Mouse (Mus musculus): ENCODE measurements at regions not wholly inside any gene's neighbourhood (a gene's known extent, or its start where the extent isn't known, plus 50 kb on each side); places are given as distances from the start of the nearest gene placed in this dataset.

DNA sequence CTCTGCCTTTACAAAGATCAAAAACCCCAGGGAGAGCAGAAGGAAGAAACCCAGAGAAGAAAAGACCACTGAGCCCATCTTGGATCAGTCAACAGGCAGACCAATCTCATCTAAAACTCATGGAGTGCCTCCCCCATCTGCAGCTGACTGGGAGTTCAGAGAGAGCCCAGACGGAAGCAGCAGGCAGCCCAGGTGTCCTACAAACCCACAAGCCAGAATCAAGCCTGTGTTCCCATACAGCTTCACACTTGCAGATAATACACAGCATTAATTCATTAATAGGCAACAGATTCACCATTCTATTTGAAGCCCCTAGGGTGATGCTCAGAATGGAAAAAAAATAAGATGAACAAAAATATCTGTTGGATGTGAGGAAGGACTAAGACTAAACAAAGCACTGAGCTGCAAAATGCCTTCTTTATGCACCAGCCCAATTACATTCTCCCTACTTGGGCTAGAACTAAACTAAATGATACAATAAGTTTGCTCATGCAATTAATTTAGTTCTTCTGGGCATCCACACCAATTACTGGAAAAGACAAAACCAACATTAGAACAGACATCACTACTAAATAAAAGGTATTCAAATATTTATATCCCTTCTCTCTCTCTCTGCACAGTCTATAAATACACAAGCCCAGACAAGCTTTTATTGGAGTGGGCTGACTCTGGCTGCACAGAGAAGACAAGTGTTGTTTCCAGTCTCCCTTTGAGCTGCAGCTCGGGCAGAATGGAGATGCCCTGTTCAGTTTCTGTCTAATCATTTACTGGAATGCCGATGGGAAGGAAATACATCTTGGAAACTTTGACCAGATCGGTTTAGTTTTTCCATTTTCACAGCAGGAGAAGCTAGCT lies 374.2 kb downstream of the Cbln4 start:
- ATAC-seq (ENCODE audit: low FRiP score) (no peak), DNase-seq (ENCODE audit: low spot score, missing footprints) (peak; percentile 47)
- no peak overlapping the region for H3K4me3 ChIP-seq (ENCODE audit: low read depth, low read length)
- no peak overlapping the region for H3K9ac ChIP-seq (ENCODE audit: low read length)
- 61% methylated on average over 4 of the region's 4 CpGs for WGBS
- H3K4me1 ChIP-seq (ENCODE audit: control insufficient read depth, insufficient read depth, low read length): no peaks in the 10 kb centered on the region
- no peaks in the 10 kb centered on the region for H3K36me3 ChIP-seq (ENCODE audit: control insufficient read depth, insufficient read depth, low read length)
- H3K27me3 ChIP-seq (ENCODE audit: control insufficient read depth, insufficient read depth, low read length): no peaks in the 10 kb centered on the region
- H3K9me3 ChIP-seq (ENCODE audit: control insufficient read depth, low read length): no peaks in the 10 kb centered on the region
- H3K27ac ChIP-seq (ENCODE audit: low read depth, low read length): no peak overlapping the region
- no peak overlapping the region for H3K4me2 ChIP-seq

- WGBS: 92% methylated on average over 6 of the region's 6 CpGs
- Histone ChIP-seq H3K4me2 (no peak overlapping the region), H3K9me3 (ENCODE audit: control insufficient read depth, low read length) (no peaks in the 10 kb centered on the region), H3K36me3 (ENCODE audit: control insufficient read depth, insufficient read depth, low read length) (no peaks in the 10 kb centered on the region), H3K4me3 (ENCODE audit: low read depth, low read length) (no peak overlapping the region), H3K27me3 (ENCODE audit: control insufficient read depth, insufficient read depth, low read length) (no peaks in the 10 kb centered on the region), H3K9ac (ENCODE audit: low read length) (no peak overlapping the region), H3K27ac (ENCODE audit: low read depth, low read length) (no peak overlapping the region), H3K4me1 (ENCODE audit: control insufficient read depth, insufficient read depth, low read length) (no peaks in the 10 kb centered on the region)
- ATAC-seq (ENCODE audit: low FRiP score): no peak
- DNase-seq (ENCODE audit: low spot score, missing footprints): peak; percentile 75
Observed at GRCm38 (mm10) chr2:171662571-171662970, 380.7 kb downstream of the Cbln4 start.

- no peak overlapping the region for H3K4me2 ChIP-seq
- 92% methylated on average over 8 of the region's 8 CpGs for WGBS
- no peaks in the 10 kb centered on the region for H3K27me3 ChIP-seq (ENCODE audit: control insufficient read depth, insufficient read depth, low read length)
- ATAC-seq (ENCODE audit: low FRiP score) (no peak), DNase-seq (ENCODE audit: low spot score, missing footprints) (peak; percentile 12)
- no peaks in the 10 kb centered on the region for H3K9me3 ChIP-seq (ENCODE audit: control insufficient read depth, low read length)
- H3K4me1 ChIP-seq (ENCODE audit: control insufficient read depth, insufficient read depth, low read length): no peaks in the 10 kb centered on the region
- no peak overlapping the region for H3K4me3 ChIP-seq (ENCODE audit: low read depth, low read length)
- H3K9ac ChIP-seq (ENCODE audit: low read length): no peak overlapping the region
- no peaks in the 10 kb centered on the region for H3K36me3 ChIP-seq (ENCODE audit: control insufficient read depth, insufficient read depth, low read length)
- no peak overlapping the region for H3K27ac ChIP-seq (ENCODE audit: low read depth, low read length)
Observed at GRCm38 (mm10) chr2:171661896-171662511, 381.3 kb downstream of the Cbln4 start.

- DNase-seq (ENCODE audit: low spot score, missing footprints): peak; percentile 85
- Histone ChIP-seq H3K4me1 (ENCODE audit: control insufficient read depth, insufficient read depth, low read length) (no peaks in the 10 kb centered on the region), H3K9ac (ENCODE audit: low read length) (no peak overlapping the region), H3K27me3 (ENCODE audit: control insufficient read depth, insufficient read depth, low read length) (no peaks in the 10 kb centered on the region), H3K4me2 (no peak overlapping the region), H3K27ac (ENCODE audit: low read depth, low read length) (no peak overlapping the region), H3K4me3 (ENCODE audit: low read depth, low read length) (no peak overlapping the region), H3K9me3 (ENCODE audit: control insufficient read depth, low read length) (no peaks in the 10 kb centered on the region), H3K36me3 (ENCODE audit: control insufficient read depth, insufficient read depth, low read length) (no peaks in the 10 kb centered on the region)
- ATAC-seq (ENCODE audit: low FRiP score): 0 out of 2 replicates have a peak, but pooled peaks have one; percentile 44
- WGBS: 48% methylated on average over 7 of the region's 7 CpGs
Observed at GRCm38 (mm10) chr2:171657125-171657524, 386.1 kb downstream of the Cbln4 start.

DNA sequence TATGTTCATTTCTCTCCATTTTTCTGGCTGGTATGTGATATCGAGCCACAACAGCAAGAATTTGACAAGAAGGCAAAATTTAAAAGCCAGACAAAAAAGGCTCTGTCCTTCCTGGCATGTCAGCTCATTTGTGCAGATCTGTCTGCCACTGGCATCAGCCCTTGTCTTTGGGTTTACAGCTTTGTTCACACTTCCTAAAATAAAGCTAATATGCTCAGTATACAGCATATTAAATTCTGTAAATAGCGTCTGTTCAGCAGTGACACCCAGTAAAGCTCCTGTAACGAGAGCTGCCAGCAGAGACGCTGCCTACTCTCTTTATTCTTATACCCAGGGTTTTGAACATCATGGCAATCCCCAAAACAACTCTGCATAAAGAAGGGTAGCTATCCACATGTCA lies 401.5 kb downstream of the Cbln4 start:
- no peaks in the 10 kb centered on the region for H3K4me1 ChIP-seq (ENCODE audit: control insufficient read depth, insufficient read depth, low read length)

GRCm38 (mm10) chr2:171640478-171640877 lies 402.8 kb downstream of the Cbln4 start:
- Histone ChIP-seq H3K9me3 (ENCODE audit: control insufficient read depth, low read length) (no peaks in the 10 kb centered on the region), H3K4me1 (ENCODE audit: control insufficient read depth, insufficient read depth, low read length) (no peaks in the 10 kb centered on the region), H3K36me3 (ENCODE audit: control insufficient read depth, insufficient read depth, low read length) (no peaks in the 10 kb centered on the region), H3K27ac (ENCODE audit: low read depth, low read length) (no peak overlapping the region), H3K9ac (ENCODE audit: low read length) (no peak overlapping the region), H3K4me3 (ENCODE audit: low read depth, low read length) (no peak overlapping the region), H3K27me3 (ENCODE audit: control insufficient read depth, insufficient read depth, low read length) (no peaks in the 10 kb centered on the region), H3K4me2 (no peak overlapping the region)
- ATAC-seq (ENCODE audit: low FRiP score) (no peak), DNase-seq (ENCODE audit: low spot score, missing footprints) (no peak)
- 82% methylated on average over 9 of the region's 9 CpGs for WGBS

More for the DNA sequence above, 401.5 kb downstream of the Cbln4 start:
- Histone ChIP-seq H3K27ac (ENCODE audit: low read depth, low read length) (no peak overlapping the region), H3K27me3 (ENCODE audit: control insufficient read depth, insufficient read depth, low read length) (no peaks in the 10 kb centered on the region), H3K4me2 (no peak overlapping the region), H3K9ac (ENCODE audit: low read length) (no peak overlapping the region), H3K36me3 (ENCODE audit: control insufficient read depth, insufficient read depth, low read length) (no peaks in the 10 kb centered on the region), H3K4me3 (ENCODE audit: low read depth, low read length) (no peak overlapping the region), H3K9me3 (ENCODE audit: control insufficient read depth, low read length) (no peaks in the 10 kb centered on the region)
- ATAC-seq (ENCODE audit: low FRiP score) (no peak), DNase-seq (ENCODE audit: low spot score, missing footprints) (no peak)
- WGBS: 91% methylated on average over 4 of the region's 4 CpGs

- Histone ChIP-seq H3K4me3 (ENCODE audit: low read depth, low read length) (no peak overlapping the region), H3K36me3 (ENCODE audit: control insufficient read depth, insufficient read depth, low read length) (no peaks in the 10 kb centered on the region), H3K4me1 (ENCODE audit: control insufficient read depth, insufficient read depth, low read length) (no peaks in the 10 kb centered on the region), H3K9ac (ENCODE audit: low read length) (no peak overlapping the region), H3K4me2 (no peak overlapping the region), H3K27me3 (ENCODE audit: control insufficient read depth, insufficient read depth, low read length) (no peaks in the 10 kb centered on the region), H3K27ac (ENCODE audit: low read depth, low read length) (no peak overlapping the region), H3K9me3 (ENCODE audit: control insufficient read depth, low read length) (no peaks in the 10 kb centered on the region)
- 91% methylated on average over 6 of the region's 6 CpGs for WGBS
- DNase-seq (ENCODE audit: low spot score, missing footprints) (no peak), ATAC-seq (ENCODE audit: low FRiP score) (no peak)
Observed at GRCm38 (mm10) chr2:171638931-171639330, 404.3 kb downstream of the Cbln4 start.

DNA sequence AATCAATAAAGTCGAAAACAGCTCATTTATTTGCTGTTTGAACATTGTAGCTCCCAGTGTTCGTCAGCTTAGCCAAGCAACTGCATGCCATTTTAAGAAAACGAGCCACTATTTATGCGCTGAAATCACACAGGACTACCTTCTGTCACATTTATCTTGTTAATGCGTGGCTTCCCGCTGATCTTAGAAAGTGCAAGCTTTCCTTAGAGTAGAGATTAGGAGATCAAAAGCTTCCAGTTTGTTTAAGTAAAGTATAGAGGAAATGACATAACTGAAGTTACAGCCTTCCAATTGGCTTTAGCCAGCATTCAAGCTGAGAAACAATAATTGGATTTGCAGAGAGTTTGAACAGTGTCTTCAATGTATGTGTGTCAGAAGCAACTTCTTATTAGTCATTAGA lies 406.4 kb downstream of the Cbln4 start:
- no peaks in the 10 kb centered on the region for H3K9me3 ChIP-seq (ENCODE audit: control insufficient read depth, low read length)
- no peak overlapping the region for H3K4me2 ChIP-seq
- no peak overlapping the region for H3K9ac ChIP-seq (ENCODE audit: low read length)
- H3K36me3 ChIP-seq (ENCODE audit: control insufficient read depth, insufficient read depth, low read length): no peaks in the 10 kb centered on the region
- H3K27me3 ChIP-seq (ENCODE audit: control insufficient read depth, insufficient read depth, low read length): no peaks in the 10 kb centered on the region
- H3K4me3 ChIP-seq (ENCODE audit: low read depth, low read length): no peak overlapping the region
- peaks cover 2% of the 10 kb centered on the region; the same call in 1 of the 2 replicates for H3K4me1 ChIP-seq (ENCODE audit: control insufficient read depth, insufficient read depth, low read length)
- WGBS: 37% methylated on average over 6 of the region's 6 CpGs
- peak; percentile 87 for DNase-seq (ENCODE audit: low spot score, missing footprints)
- no peak for ATAC-seq (ENCODE audit: low FRiP score)
- H3K27ac ChIP-seq (ENCODE audit: low read depth, low read length): no peak overlapping the region

GRCm38 (mm10) chr2:171633355-171634097 lies 409.7 kb downstream of the Cbln4 start:
- Histone ChIP-seq H3K4me3 (ENCODE audit: low read depth, low read length) (no peak overlapping the region), H3K4me2 (no peak overlapping the region), H3K36me3 (ENCODE audit: control insufficient read depth, insufficient read depth, low read length) (no peaks in the 10 kb centered on the region), H3K9me3 (ENCODE audit: control insufficient read depth, low read length) (no peaks in the 10 kb centered on the region), H3K9ac (ENCODE audit: low read length) (no peak overlapping the region), H3K27ac (ENCODE audit: low read depth, low read length) (no peak overlapping the region), H3K27me3 (ENCODE audit: control insufficient read depth, insufficient read depth, low read length) (no peaks in the 10 kb centered on the region), H3K4me1 (ENCODE audit: control insufficient read depth, insufficient read depth, low read length) (peaks cover 2% of the 10 kb centered on the region; the same call in 1 of the 2 replicates)
- peak; percentile 81 for DNase-seq (ENCODE audit: low spot score, missing footprints)
- ATAC-seq (ENCODE audit: low FRiP score): no peak
- 56% methylated on average over 15 of the region's 15 CpGs for WGBS
